Mouse (Mus musculus): ENCODE data around the gene Slc35a3.
"Not testable (repeated sequence)": the region's sequence is repeated elsewhere in the genome, so short reads cannot be mapped to it uniquely, and the experiment has no call there.

The Slc35a3 gene

GRCm38 (mm10) chr3:116695666-116695985 lies 17.0 kb downstream of the Slc35a3 start:
- no peak for DNase-seq

GRCm38 (mm10) chr3:116694955-116695665 lies 17.5 kb downstream of the Slc35a3 start:
- DNase-seq = no peak

GRCm38 (mm10) chr3:116694312-116694711 lies 18.3 kb downstream of the Slc35a3 start:
- no peak for DNase-seq

- DNase-seq = no peak
These were observed 31.5 kb downstream of the Slc35a3 start, which contains the start of gene Gm43191 for GRCm38 (mm10) chr3:116681160-116681559. Gene Gm43191 (minus strand): TSS chr3:116681260.

- not testable (repeated sequence) for DNase-seq
These were observed 48.4 kb downstream of the Slc35a3 start for GRCm38 (mm10) chr3:116664281-116664680.

- DNase-seq = peak; percentile 96
These were observed 50.2 kb downstream of the Slc35a3 start, which contains the start of gene Mfsd14a for GRCm38 (mm10) chr3:116662463-116662863. Gene Mfsd14a (minus strand): TSS chr3:116662677.

- peak; percentile 15 for DNase-seq
These were observed 50.7 kb downstream of the Slc35a3 start for GRCm38 (mm10) chr3:116661870-116662414.

- DNase-seq = no peak
These were observed 51.3 kb downstream of the Slc35a3 start for GRCm38 (mm10) chr3:116661288-116661869.

- DNase-seq = no peak
These were observed 52.7 kb downstream of the Slc35a3 start for GRCm38 (mm10) chr3:116659856-116660430.

GRCm38 (mm10) chr3:116658928-116659565 lies 53.6 kb downstream of the Slc35a3 start:
- no peak for DNase-seq

GRCm38 (mm10) chr3:116656184-116656965 lies 56.3 kb downstream of the Slc35a3 start:
- no peak for DNase-seq

- DNase-seq = not testable (repeated sequence)
These were observed 58.6 kb downstream of the Slc35a3 start for GRCm38 (mm10) chr3:116654051-116654450.

GRCm38 (mm10) chr3:116653278-116653945 lies 59.2 kb downstream of the Slc35a3 start:
- DNase-seq = no peak

- DNase-seq = peak; percentile 37
These were observed 60.6 kb downstream of the Slc35a3 start for GRCm38 (mm10) chr3:116652033-116652446.

- no peak for DNase-seq
These were observed 61.9 kb downstream of the Slc35a3 start for GRCm38 (mm10) chr3:116650698-116651097.

GRCm38 (mm10) chr3:116648805-116649204 lies 63.8 kb downstream of the Slc35a3 start:
- no peak for DNase-seq

- DNase-seq = no peak
These were observed 66.2 kb downstream of the Slc35a3 start for GRCm38 (mm10) chr3:116646387-116646786.

- DNase-seq = no peak
These were observed 70.3 kb downstream of the Slc35a3 start for GRCm38 (mm10) chr3:116642373-116642772.

GRCm38 (mm10) chr3:116641811-116642371 lies 70.7 kb downstream of the Slc35a3 start:
- DNase-seq = no peak

- no peak for DNase-seq
These were observed 72.6 kb downstream of the Slc35a3 start for GRCm38 (mm10) chr3:116640024-116640423.

- no peak for DNase-seq
These were observed 74.1 kb downstream of the Slc35a3 start for GRCm38 (mm10) chr3:116638572-116638971.
